Mouse (Mus musculus) macrophage (primary cell): ENCODE results near the gene Mpped2. TPM values are rescaled to one million over a fixed set of nuclear protein-coding genes. Genes with fewer than 3 reads are reported as not detected.

ENCODE experiments used
- H3K27ac ChIP-seq: fragments of 350-480 bp; formaldehyde crosslinking; 2 replicates; pipeline ENCODE4 v1.9.0; 2021
- H3K36me3 ChIP-seq: fragments of 350-480 bp; formaldehyde crosslinking; 2 replicates; pipeline ENCODE4 v1.9.0; 2021; ENCODE audit errors: inconsistent target
- H3K4me3 ChIP-seq: fragments of 350-480 bp; formaldehyde crosslinking; 2 replicates; pipeline ENCODE4 v1.9.0; 2021; ENCODE audit errors: inconsistent target
- H3K79me2 ChIP-seq: fragments of 350-480 bp; formaldehyde crosslinking; 2 replicates; pipeline ENCODE4 v1.9.0; 2021; ENCODE audit errors: inconsistent target
- WGBS: methylation state at CpG from one replicate; pipeline ENCODE4 v1.1.7; 2026; ENCODE audit warnings: inconsistent platforms; ENCODE audit not compliant: missing documents; 5-methylcytosine and 5-hydroxymethylcytosine counted together
- polyA plus RNA-seq: library from polyadenylated mRNA; stranded (reverse); fragments of 250-400 nt; gene quantifications from 3 replicates; pipeline ENCODE4 v1.2.4, GENCODE M21; 2018; ENCODE audit warnings: inconsistent platforms

Gene Mpped2
- polyA plus RNA-seq, 1 experiment from 2014 or later = not detected

- H3K4me3 ChIP-seq = no peak overlapping the region
- no peaks in the 10 kb centered on the region for H3K79me2 ChIP-seq
- no peak overlapping the region for H3K27ac ChIP-seq
- no peaks in the 10 kb centered on the region for H3K36me3 ChIP-seq
- WGBS = 72% methylated on average over 4 of the region's 4 CpGs
These were observed 90.2 kb downstream of the Mpped2 start for GRCm38 (mm10) chr2:106783311-106783710.

- 89% methylated on average over 8 of the region's 8 CpGs for WGBS
- no peak overlapping the region for H3K4me3 ChIP-seq
- H3K27ac ChIP-seq = no peak overlapping the region
- H3K79me2 ChIP-seq = no peaks in the 10 kb centered on the region
- H3K36me3 ChIP-seq = no peaks in the 10 kb centered on the region
These were observed 95.0 kb downstream of the Mpped2 start for GRCm38 (mm10) chr2:106788055-106788454.

GRCm38 (mm10) chr2:106788573-106788972 is 95.5 kb downstream of the Mpped2 start:
- Histone ChIP-seq H3K79me2 (no peaks in the 10 kb centered on the region), H3K4me3 (no peak overlapping the region), H3K36me3 (no peaks in the 10 kb centered on the region), H3K27ac (no peak overlapping the region)
- WGBS = 85% methylated on average over 4 of the region's 4 CpGs

- Histone ChIP-seq H3K79me2 (no peaks in the 10 kb centered on the region), H3K36me3 (no peaks in the 10 kb centered on the region), H3K27ac (no peak overlapping the region), H3K4me3 (no peak overlapping the region)
- 85% methylated on average over 5 of the region's 5 CpGs for WGBS
These were observed 96.7 kb downstream of the Mpped2 start for GRCm38 (mm10) chr2:106789694-106790328.

- WGBS = 91% methylated on average over 3 of the region's 3 CpGs
- Histone ChIP-seq H3K79me2 (no peaks in the 10 kb centered on the region), H3K27ac (no peak overlapping the region), H3K4me3 (no peak overlapping the region), H3K36me3 (no peaks in the 10 kb centered on the region)
These were observed 97.2 kb downstream of the Mpped2 start for GRCm38 (mm10) chr2:106790329-106790701.

GRCm38 (mm10) chr2:106796246-106796645 is 103.2 kb downstream of the Mpped2 start:
- WGBS = 83% methylated on average over 7 of the region's 7 CpGs
- no peak overlapping the region for H3K4me3 ChIP-seq
- no peak overlapping the region for H3K27ac ChIP-seq
- H3K79me2 ChIP-seq = no peaks in the 10 kb centered on the region
- H3K36me3 ChIP-seq = no peaks in the 10 kb centered on the region

GRCm38 (mm10) chr2:106797855-106798254 is 104.8 kb downstream of the Mpped2 start:
- no peak overlapping the region for H3K27ac ChIP-seq
- 87% methylated on average over 2 of the region's 3 CpGs for WGBS
- H3K79me2 ChIP-seq = no peaks in the 10 kb centered on the region
- no peak overlapping the region for H3K4me3 ChIP-seq
- no peaks in the 10 kb centered on the region for H3K36me3 ChIP-seq

GRCm38 (mm10) chr2:106798824-106799223 is 105.8 kb downstream of the Mpped2 start:
- 93% methylated on average over 4 of the region's 4 CpGs for whole genome bisulfite sequencing
- no peak overlapping the region for H3K27ac ChIP-seq
- H3K4me3 ChIP-seq = no peak overlapping the region
- no peaks in the 10 kb centered on the region for H3K36me3 ChIP-seq
- H3K79me2 ChIP-seq = no peaks in the 10 kb centered on the region

- Histone ChIP-seq H3K27ac (no peak overlapping the region), H3K36me3 (no peaks in the 10 kb centered on the region)
- WGBS = 85% methylated on average over 3 of the region's 3 CpGs
These were observed 122.8 kb downstream of the Mpped2 start for GRCm38 (mm10) chr2:106815898-106816297.

GRCm38 (mm10) chr2:106821292-106821691 is 128.2 kb downstream of the Mpped2 start:
- WGBS = 79% methylated on average over 8 of the region's 8 CpGs
- Histone ChIP-seq H3K4me3 (no peak overlapping the region), H3K27ac (no peak overlapping the region), H3K36me3 (no peaks in the 10 kb centered on the region), H3K79me2 (no peaks in the 10 kb centered on the region)

More at GRCm38 (mm10) chr2:106815898-106816297, 122.8 kb downstream of the Mpped2 start:
- H3K79me2 ChIP-seq = no peaks in the 10 kb centered on the region
- H3K4me3 ChIP-seq = no peak overlapping the region

GRCm38 (mm10) chr2:106821883-106822282 is 128.8 kb downstream of the Mpped2 start:
- no peaks in the 10 kb centered on the region for H3K36me3 ChIP-seq
- H3K27ac ChIP-seq = no peak overlapping the region
- WGBS = 95% methylated on average over 6 of the region's 6 CpGs
- no peaks in the 10 kb centered on the region for H3K79me2 ChIP-seq
- H3K4me3 ChIP-seq = no peak overlapping the region

GRCm38 (mm10) chr2:106822540-106822939 is 129.5 kb downstream of the Mpped2 start:
- Histone ChIP-seq H3K4me3 (no peak overlapping the region), H3K36me3 (no peaks in the 10 kb centered on the region), H3K27ac (no peak overlapping the region), H3K79me2 (no peaks in the 10 kb centered on the region)
- 89% methylated on average over 5 of the region's 5 CpGs for WGBS

- no peaks in the 10 kb centered on the region for H3K79me2 ChIP-seq
- no peak overlapping the region for H3K27ac ChIP-seq
- WGBS = 0% methylated on average over 2 of the region's 2 CpGs
- H3K4me3 ChIP-seq = no peak overlapping the region
- H3K36me3 ChIP-seq = no peaks in the 10 kb centered on the region
These were observed 132.4 kb downstream of the Mpped2 start for GRCm38 (mm10) chr2:106825461-106825860.

GRCm38 (mm10) chr2:106826023-106826422 is 133.0 kb downstream of the Mpped2 start:
- Histone ChIP-seq H3K36me3 (no peaks in the 10 kb centered on the region), H3K4me3 (no peak overlapping the region), H3K79me2 (no peaks in the 10 kb centered on the region), H3K27ac (no peak overlapping the region)
- WGBS = 75% methylated on average over 1 of the region's 1 CpGs

GRCm38 (mm10) chr2:106826806-106827205 is 133.7 kb downstream of the Mpped2 start:
- Histone ChIP-seq H3K79me2 (no peaks in the 10 kb centered on the region), H3K4me3 (no peak overlapping the region)
- 93% methylated on average over 4 of the region's 4 CpGs for WGBS

More at GRCm38 (mm10) chr2:106826806-106827205, 133.7 kb downstream of the Mpped2 start:
- Histone ChIP-seq H3K36me3 (no peaks in the 10 kb centered on the region), H3K27ac (no peak overlapping the region)
